Mouse (Mus musculus): ENCODE data around the gene Il12rb2. TPM values are rescaled to one million over a fixed set of nuclear protein-coding genes. Genes with fewer than 3 reads are reported as not detected.

Gene Il12rb2
- polyA plus RNA-seq, 1 experiment from 2014 or later: 0.10 TPM

DNA sequence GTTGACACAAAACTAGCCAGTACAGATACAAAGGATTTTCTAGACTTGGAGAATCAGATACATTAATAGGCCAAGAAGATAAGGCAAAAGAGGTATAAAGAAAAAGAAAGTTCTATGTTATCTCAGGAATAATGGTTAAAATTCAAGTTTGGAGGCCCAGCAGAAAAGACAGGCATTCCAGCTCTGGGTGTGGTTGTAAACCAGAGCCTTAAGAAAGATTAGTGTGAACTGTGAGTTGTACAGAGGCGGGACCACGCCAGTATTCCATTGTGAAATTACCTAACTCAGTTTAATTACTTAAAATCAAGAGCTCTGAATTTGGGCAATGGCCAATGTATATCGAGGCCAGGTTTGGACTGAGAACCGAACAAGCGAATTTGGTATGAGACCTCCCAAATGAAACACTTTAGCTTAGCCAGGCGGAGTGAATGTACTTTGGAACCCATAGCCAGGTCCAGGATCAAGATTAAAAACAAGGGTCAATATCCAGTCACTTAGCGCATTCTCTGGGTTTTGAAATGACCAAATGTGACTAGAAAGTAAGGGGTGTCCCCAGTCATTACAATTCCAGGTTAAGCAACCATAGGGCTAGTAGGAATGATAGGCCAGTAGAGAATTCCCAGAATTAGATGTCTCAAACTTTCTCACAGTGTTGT is 132.1 kb downstream of the Il12rb2 start:
- Histone ChIP-seq H3K4me2 (replicated peaks) (no peak overlapping the region), H3K4me1 (replicated peaks) (no peaks in the 10 kb centered on the region), H3K27ac (no peak overlapping the region), H3K36me3 (no peaks in the 10 kb centered on the region), H3K9me3 (no peaks in the 10 kb centered on the region), H3K9ac (no peak overlapping the region), H3K4me3 (replicated peaks) (no peak overlapping the region), H3K27me3 (replicated peaks) (no peaks in the 10 kb centered on the region)
- 85% methylated on average over 7 of the region's 7 CpGs for WGBS
- ATAC-seq: 0 out of 2 replicates have a peak, but pooled peaks have one; percentile 69

Other genes with a start within 250 kb of the Il12rb2 start
- gene Serbp1, start 138.0 kb downstream of the Il12rb2 start, polyA plus RNA-seq (2015; fragmentation: Nextera tagmentation; extraction: Ambion mirVana): 392 and 427 TPM in 2 replicates
- 0.18 TPM in 1 of 2 replicates, not detected in the other for gene Il23r, start 115.7 kb upstream of the Il12rb2 start, polyA plus RNA-seq (2015; fragmentation: Nextera tagmentation; extraction: Ambion mirVana)
- 5.9 and 8.2 TPM in 2 replicates for gene Tacstd2, start 159.6 kb upstream of the Il12rb2 start, polyA plus RNA-seq (2015; fragmentation: Nextera tagmentation; extraction: Ambion mirVana)

All from intestine, embryonic 15.5 days (tissue).